Mouse (Mus musculus): Measurements from ENCODE around the gene Tgtp1. TPM values are rescaled to one million over a fixed set of nuclear protein-coding genes. Genes with fewer than 3 reads are reported as not detected.
"Not testable (repeated sequence)": the region's sequence is repeated elsewhere in the genome, so short reads cannot be mapped to it uniquely, and the experiment has no call there.

Tgtp1 gene
- polyA plus RNA-seq (2017; shearing (Covaris generic)): 100 to 1,000 TPM; 207 to 408 (median 255) TPM

- peak; percentile 55 for ATAC-seq
Observed at GRCm38 (mm10) chr11:48994018-48994417, at the start of gene Tgtp1. Gene Tgtp1, minus strand, starts transcription at chr11:48994172.

- not testable (repeated sequence) for ATAC-seq
Observed at GRCm38 (mm10) chr11:49012074-49012473, 18.1 kb upstream of the Tgtp1 start.

- not testable (repeated sequence) for ATAC-seq
Observed at GRCm38 (mm10) chr11:49006785-49007184, 12.8 kb upstream of the Tgtp1 start.

- ATAC-seq: peak; percentile 86
Observed at GRCm38 (mm10) chr11:49006317-49006716, 12.3 kb upstream of the Tgtp1 start.

DNA sequence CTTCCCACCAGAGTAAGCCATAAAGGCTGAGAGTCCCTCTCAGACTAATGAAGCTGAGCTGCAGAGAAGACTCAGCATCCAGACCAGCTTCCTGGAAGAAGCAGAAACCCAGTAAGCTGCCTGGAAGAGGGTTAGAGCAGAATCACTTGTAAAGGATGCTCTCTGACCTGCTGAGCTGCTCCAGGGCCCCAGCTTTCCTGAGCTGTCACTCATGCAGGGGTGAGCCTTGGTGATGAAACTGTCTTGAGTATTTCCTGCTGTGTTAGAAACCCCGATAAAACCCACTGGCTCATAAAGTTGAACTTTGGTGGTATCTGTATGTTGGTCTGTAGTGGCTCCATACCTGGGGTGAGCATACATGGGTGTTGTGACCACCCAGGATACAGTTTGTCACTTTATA lies 6.4 kb upstream of the Tgtp1 start:
- ATAC-seq: peak; percentile 81

GRCm38 (mm10) chr11:48993296-48993695 lies 676 bp downstream of the Tgtp1 start:
- not testable (repeated sequence) for ATAC-seq

DNA sequence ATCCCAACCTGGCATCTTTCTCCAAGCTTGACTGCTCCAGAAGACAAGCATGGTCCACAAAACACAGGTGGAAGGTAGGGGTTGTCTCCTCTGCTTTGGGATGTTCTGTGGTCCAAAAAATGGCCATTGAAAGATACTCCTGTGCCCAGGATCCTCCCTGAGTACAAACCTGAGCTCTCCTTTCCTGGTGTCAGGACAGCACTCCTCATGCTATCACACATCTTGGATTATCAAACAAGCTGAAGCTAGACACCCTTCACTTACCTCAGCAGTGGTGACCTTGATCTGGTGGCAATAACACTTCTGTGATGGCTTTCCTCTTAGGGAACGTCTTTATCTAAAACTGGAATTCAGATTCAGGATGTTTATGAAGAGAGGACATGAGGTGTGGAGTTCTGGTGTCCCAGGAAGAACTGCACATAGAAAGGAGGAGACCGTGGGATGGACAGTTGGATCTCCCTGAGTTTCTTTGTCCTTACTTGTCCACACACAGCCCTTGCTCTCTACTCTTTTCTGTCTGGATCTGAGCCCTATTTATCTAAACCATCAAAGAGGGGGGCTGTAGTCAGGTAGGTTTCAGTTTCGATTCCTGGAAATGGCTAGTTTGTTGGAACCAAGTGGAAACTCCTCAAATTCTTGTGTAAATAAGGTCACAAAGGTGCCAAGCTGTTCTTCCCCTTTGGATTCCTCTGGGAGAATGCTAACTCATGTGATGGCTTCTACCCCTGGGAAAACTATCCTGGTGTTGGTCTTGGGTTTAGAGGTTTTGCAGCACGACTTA lies 2.0 kb downstream of the Tgtp1 start, which contains the start of gene Gm12185:
Gene Gm12185 (minus strand): TSS at position 487 of the 781 bp plus-strand sequence.
- ATAC-seq: not testable (repeated sequence)

DNA sequence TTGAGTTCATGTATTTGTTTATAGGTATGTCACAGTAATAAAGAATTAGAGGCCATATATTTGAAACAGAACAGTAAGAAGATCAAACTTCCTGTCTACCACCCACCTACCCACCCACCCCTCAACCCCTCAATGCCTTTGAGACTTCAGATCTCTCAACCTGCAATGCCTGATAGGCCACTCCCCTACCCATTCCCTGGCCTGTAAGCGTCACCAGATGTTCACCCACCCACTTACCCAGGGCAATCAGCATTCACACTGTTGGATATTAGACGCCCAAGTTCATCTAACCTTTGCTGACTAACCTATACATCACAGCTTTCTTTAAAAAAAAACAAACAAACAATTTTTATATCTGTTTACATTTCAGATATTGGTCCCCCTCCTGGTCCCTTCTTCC lies 4.0 kb downstream of the Tgtp1 start:
- ATAC-seq: peak; percentile 60

DNA sequence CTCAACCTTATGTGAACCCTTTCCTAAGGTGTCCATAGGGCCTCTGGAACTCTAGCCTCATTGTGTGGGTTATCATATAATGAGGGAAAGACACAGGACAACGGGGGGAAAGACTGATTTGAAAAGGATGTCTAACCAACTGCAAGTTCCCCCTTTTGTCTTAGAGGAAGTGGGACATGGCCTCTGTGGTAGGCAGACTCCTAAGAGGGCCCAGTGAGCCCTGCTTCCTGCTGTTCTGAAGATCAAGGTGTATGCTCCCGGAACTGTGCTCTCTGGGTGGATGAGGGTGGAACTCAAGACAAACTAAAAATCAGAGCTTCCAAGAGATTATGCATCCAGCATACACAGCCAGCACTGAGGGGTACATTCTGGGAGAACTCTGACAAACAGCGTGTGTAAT lies 5.8 kb downstream of the Tgtp1 start:
- peak; percentile 45 for ATAC-seq

DNA sequence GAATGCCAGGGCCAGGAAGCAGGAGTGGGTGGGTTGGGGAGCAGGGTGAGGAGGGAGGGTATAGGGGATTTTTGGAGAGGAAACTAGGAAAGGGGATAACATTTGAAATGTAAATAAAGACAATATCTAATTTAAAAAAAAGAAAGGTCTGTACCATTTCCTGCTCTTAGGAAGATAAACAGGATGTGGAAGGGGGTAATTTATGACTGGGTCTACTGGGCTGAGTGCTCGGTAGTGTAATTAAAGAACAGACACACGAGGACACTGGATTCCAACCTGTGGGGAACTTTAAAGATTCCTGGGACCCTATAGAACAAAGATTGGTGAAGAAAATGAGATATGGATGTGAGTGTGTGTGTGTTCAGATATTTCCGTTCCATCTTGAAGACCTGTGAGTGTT lies 11.1 kb downstream of the Tgtp1 start:
- ATAC-seq: peak; percentile 55

DNA sequence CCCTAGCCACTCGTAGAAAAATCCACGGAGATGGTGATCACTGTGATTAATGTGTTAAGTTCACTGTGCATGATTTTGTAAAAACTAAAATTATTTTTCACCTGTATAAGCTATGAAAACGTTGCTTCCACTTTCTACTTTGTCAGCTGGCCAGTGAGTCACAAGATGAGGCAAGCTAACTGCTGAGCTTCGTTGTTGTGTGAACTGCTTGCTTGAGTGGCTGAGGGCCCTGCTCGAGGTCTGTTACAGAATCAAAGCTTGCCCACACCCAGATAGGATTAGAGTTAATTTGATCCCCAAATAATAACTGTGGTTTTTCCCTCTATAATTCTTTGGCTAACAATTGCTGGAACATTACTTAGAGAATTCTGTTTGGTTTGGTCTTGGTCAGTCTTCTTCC lies 13.9 kb downstream of the Tgtp1 start:
- ATAC-seq: peak; percentile 17

GRCm38 (mm10) chr11:48979251-48979650 lies 14.7 kb downstream of the Tgtp1 start, which contains the start of gene 9930111J21Rik1:
Gene 9930111J21Rik1, minus strand, starts transcription at chr11:48979398.
- ATAC-seq: peak; percentile 78

DNA sequence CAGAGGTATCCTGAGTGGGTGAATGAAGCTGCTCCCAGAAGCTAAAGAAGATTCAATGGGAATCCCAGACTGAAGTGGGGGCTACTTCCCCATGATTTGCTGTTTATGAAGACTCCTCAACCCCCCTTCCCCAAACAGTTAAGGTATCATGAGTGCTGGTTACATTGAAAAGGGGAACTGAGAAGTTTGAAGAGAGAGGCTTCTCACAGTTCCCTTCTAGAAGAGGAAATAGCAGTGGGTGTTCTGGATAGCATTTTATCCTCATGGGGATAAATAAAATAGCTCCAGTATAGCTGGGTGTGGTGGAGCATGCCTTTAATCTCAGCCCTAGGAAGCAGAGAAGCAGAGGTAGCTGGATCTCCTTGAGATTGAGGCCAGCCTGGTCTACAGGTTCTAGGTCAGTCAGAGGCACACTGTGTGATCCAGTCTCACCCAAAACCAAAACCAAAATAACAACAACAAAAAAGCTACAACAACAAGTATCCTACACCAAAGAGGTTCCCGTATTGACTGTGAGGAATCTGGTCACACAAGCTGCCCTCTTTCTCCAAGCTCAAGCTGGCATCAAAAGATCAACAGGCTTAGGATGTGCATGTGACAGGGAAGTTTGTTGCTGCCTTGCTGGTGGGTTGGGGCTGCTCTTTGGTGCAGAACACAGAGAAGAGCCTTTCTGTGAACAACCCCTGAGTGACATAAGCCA lies 15.6 kb downstream of the Tgtp1 start, which contains the start of gene Olfr56:
Gene Olfr56 (plus strand): TSS at position 650 of the 700 bp plus-strand sequence.
- ATAC-seq: not testable (repeated sequence)

DNA sequence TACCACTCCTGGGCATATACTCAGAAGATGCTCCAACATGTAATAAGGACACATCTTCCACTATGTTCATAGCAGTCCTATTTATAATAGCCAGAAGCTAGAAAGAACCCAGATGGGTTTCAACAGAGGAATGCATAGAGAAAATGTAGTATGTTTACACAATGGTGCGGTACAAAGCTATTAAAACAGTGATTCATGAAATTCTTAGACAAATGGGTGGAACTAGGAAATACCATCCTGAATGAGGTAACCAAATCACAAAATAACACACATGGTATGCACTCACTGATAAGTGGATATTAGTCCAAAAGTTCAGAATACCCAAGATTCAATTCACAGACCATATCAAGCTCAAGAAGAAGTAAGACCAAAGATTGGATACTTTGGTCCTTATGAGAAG lies 19.3 kb downstream of the Tgtp1 start:
- not testable (repeated sequence) for ATAC-seq

- ATAC-seq: not testable (repeated sequence)
Observed at GRCm38 (mm10) chr11:48946090-48946489, 47.9 kb downstream of the Tgtp1 start, which contains the start of gene Psme2b. Gene Psme2b, minus strand, starts transcription at chr11:48946190.

GRCm38 (mm10) chr11:48939286-48939685 lies 54.7 kb downstream of the Tgtp1 start:
- ATAC-seq: not testable (repeated sequence)

Other genes with a start within 250 kb of the Tgtp1 start
- gene Rack1, start 193.8 kb downstream of the Tgtp1 start, polyA plus RNA-seq (2017; shearing (Covaris generic)): 1,000 to 10,000 TPM; 1,163 to 1,603 (median 1,351) TPM
- 1 to 10 TPM; 2.5 to 4.6 (median 3.3) TPM for gene Trim41, start 176.8 kb downstream of the Tgtp1 start, polyA plus RNA-seq (2017; shearing (Covaris generic))
- gene Trim7, start 168.0 kb downstream of the Tgtp1 start, polyA plus RNA-seq (2017; shearing (Covaris generic)): 1 to 10 TPM in 2 of 3 experiments, under 1 TPM in 1; 0.58 to 2.1 (median 1.1) TPM
- 1 to 10 TPM; 1.3 to 2.8 (median 2.5) TPM for gene Gm12184, start 167.5 kb downstream of the Tgtp1 start, polyA plus RNA-seq (2017; shearing (Covaris generic))
- 100 to 1,000 TPM; 172 to 210 (median 188) TPM for gene Irgm1, start 122.5 kb downstream of the Tgtp1 start, polyA plus RNA-seq (2017; shearing (Covaris generic))
- gene Gm5431, start 92.0 kb downstream of the Tgtp1 start, polyA plus RNA-seq (2017; shearing (Covaris generic)): under 1 TPM; 0.22 to 0.59 (median 0.56) TPM
- gene Psme2b, start 48.0 kb downstream of the Tgtp1 start, polyA plus RNA-seq (2017; shearing (Covaris generic)): 100 to 1,000 TPM; 181 to 259 (median 225) TPM
- gene Olfr56, start 15.3 kb downstream of the Tgtp1 start, polyA plus RNA-seq (2017; shearing (Covaris generic)): under 1 TPM; 0.40 to 0.94 (median 0.52) TPM
- gene 9930111J21Rik1, start 14.8 kb downstream of the Tgtp1 start, polyA plus RNA-seq (2017; shearing (Covaris generic)): 100 to 1,000 TPM; 121 to 163 (median 155) TPM
- gene Gm12185, start 1.9 kb downstream of the Tgtp1 start, polyA plus RNA-seq (2017; shearing (Covaris generic)): 1 to 10 TPM; 3.0 to 8.4 (median 5.0) TPM
- gene 9930111J21Rik2, start 57.1 kb upstream of the Tgtp1 start, polyA plus RNA-seq (2017; shearing (Covaris generic)): 100 to 1,000 TPM; 118 to 148 (median 136) TPM
- 100 to 1,000 TPM; 344 to 542 (median 352) TPM for gene Tgtp2, start 70.0 kb upstream of the Tgtp1 start, polyA plus RNA-seq (2017; shearing (Covaris generic))
- gene Ifi47, start 82.4 kb upstream of the Tgtp1 start, polyA plus RNA-seq (2017; shearing (Covaris generic)): 100 to 1,000 TPM; 364 to 477 (median 416) TPM
- gene Olfr1396, start 120.7 kb upstream of the Tgtp1 start, polyA plus RNA-seq (2017; shearing (Covaris generic)): under 1 TPM in 2 of 3 experiments, not detected in 1; 0.67 to 0.74 TPM
- gene Olfr1395, start 148.1 kb upstream of the Tgtp1 start, polyA plus RNA-seq (2017; shearing (Covaris generic)): not detected
- not detected for gene Olfr1394, start 160.2 kb upstream of the Tgtp1 start, polyA plus RNA-seq (2017; shearing (Covaris generic))
- under 1 TPM in 1 of 3 experiments, not detected in 2; 0.39 TPM for gene Btnl9, start 193.0 kb upstream of the Tgtp1 start, polyA plus RNA-seq (2017; shearing (Covaris generic))
- gene Zfp62, start 209.1 kb upstream of the Tgtp1 start, polyA plus RNA-seq (2017; shearing (Covaris generic)): 10 to 100 TPM; 43.8 to 49.9 (median 49.6) TPM

All from inflammation-experienced regulatory T-cells, adult 6 months (primary cell).